Mouse (Mus musculus) embryonic fibroblast, embryonic 13.5 days (primary cell): Measurements from ENCODE around the gene B3galt1.

Experiments used
- CTCF ChIP-seq: IDR thresholded peaks from 2 replicates; pipeline ENCODE4 v1.5.1; 2011; ENCODE audit warnings: mild to moderate bottlenecking, control low read depth, low read length, moderate library complexity, borderline replicate concordance; ENCODE audit not compliant: insufficient read depth
- POLR2A ChIP-seq: IDR thresholded peaks from 2 replicates; pipeline ENCODE4 v1.6.1; 2011; ENCODE audit warnings: low read depth, mild to moderate bottlenecking, control low read depth, low read length, moderate library complexity

GRCm38 (mm10) chr2:67957561-67957960 lies 391.9 kb downstream of the B3galt1 start:
- no peak for TF ChIP-seq CTCF
- TF ChIP-seq POLR2A, result no peak
